Mouse (Mus musculus) embryo, embryonic 10 days (tissue): ENCODE results near the gene Rnase4.

Source experiments
- DNase-seq: peaks from one replicate; pipeline ENCODE4 v3.0.0-alpha.2; 2015; ENCODE audit warnings: low spot score

The Rnase4 gene

DNA sequence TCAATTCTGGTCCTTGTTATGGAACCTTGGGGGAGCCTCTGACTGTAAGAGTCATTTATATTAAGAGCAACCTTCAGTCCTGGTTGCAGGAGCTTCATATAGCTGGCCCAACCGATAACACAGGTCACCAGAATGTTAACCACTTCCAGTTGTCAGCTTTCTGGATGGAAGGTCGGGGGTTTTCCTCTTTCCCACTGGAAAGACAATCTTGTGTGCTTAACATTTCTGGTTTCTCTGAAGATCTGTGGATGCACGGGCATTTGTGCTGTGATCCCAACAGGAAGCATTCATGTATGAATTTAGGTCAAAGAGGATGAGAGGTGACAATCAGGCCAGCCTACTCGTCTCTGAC is 38.7 kb downstream of the Rnase4 start:
- DNase-seq: no peak

DNA sequence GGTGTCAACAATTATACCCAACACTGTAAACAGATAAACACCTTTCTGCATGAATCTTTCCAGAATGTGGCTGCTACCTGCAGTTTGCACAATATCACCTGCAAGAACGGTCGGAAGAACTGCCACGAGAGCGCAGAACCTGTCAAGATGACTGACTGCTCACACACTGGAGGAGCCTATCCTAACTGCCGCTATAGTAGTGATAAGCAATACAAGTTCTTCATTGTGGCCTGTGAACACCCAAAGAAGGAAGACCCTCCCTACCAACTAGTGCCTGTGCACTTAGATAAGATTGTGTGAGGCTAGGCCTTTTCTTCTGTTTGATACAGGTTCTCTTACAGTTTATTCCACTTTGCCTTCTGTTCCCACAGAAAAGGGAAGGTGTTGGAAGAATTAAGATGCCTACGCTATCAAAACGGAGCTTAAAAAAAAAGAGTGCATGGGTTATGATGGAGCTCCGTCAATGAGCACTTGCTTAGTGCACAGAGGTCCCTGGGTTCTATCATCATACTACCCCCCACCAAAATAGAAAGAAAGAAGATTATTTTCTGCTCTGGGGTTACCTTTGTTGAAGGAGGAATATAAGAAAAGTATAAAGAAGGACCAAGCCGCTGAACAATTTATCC is 39.6 kb downstream of the Rnase4 start:
- DNase-seq: no peak

DNA sequence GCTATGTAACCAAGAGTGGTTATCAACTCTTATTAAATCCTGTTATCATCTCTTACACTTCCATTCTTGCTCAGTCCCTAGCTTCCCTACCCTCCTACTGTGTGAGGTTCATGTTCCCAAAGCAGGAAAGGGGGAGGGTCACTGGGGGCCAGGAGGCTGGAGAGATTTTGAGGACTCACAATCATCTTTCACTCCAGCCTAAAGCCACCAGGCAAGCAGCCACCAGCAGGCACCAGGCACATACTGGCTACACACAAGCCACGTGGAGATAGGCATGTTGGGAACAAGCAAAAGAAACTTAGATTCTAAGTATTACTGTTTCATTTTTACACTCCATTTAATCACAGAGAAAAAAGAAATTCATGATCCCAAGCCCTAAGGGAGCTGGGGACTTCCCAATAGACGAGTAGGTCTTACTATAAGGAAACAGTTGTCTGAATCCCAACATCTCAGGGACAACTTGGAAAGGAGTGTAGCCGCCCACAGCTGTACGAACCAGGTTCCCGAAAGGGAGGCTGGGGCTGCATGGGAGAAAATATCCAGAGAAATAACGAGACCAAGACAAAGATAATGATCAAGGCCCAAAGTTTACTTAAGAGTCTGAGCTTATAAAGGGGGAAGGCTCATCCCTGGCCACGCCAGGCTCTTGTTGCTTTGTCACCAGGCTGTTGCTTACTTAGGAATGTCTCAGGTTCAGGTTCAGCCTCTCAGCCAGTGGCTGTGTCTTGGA is 40.4 kb downstream of the Rnase4 start:
- no peak for DNase-seq

- no peak for DNase-seq
Observed at GRCm38 (mm10) chr14:51132372-51132771, 41.5 kb downstream of the Rnase4 start.

DNA sequence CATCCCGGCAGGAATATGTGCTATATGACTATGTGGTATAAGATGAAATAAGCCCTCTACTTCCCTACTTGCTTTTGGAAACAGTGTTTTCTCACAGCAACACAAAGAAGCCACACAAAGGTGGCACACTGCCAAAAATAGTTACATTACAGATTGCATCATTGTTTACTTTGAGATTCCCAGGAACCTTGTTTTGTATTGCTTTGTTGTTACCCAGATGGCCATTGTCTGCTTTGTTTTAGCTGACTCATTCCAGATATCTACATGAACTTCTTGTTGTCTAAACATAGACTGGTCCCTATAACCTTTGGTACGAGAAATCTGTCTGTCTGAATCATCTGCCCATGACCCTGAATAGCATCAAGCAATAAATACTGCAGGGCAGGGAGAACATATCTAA is 49.5 kb downstream of the Rnase4 start:
- no peak for DNase-seq

- DNase-seq: no peak
Observed at GRCm38 (mm10) chr14:51142119-51142518, 51.2 kb downstream of the Rnase4 start.

DNA sequence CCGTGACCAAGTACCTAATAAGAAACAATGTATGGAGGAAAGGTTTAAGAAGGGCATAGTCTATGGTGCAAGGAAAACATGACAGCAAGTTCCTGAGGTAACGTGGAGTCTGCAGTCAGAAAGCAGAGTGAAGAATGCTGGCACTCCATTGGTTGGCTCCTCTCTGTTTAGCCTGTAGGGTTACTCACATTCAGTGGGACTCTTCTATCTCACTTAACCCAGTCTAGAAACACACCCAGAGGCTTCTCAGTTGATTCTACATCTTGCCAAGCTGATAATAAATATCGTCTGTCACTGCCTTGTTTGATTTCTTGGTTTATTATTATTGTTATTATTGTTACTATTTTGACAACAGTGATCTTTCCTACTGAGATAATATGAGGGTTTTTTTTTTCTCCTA is 51.7 kb downstream of the Rnase4 start:
- no peak for DNase-seq

GRCm38 (mm10) chr14:51143287-51143686 is 52.4 kb downstream of the Rnase4 start:
- no peak for DNase-seq

- no peak for DNase-seq
Observed at GRCm38 (mm10) chr14:51143937-51144336, 53.1 kb downstream of the Rnase4 start.

DNA sequence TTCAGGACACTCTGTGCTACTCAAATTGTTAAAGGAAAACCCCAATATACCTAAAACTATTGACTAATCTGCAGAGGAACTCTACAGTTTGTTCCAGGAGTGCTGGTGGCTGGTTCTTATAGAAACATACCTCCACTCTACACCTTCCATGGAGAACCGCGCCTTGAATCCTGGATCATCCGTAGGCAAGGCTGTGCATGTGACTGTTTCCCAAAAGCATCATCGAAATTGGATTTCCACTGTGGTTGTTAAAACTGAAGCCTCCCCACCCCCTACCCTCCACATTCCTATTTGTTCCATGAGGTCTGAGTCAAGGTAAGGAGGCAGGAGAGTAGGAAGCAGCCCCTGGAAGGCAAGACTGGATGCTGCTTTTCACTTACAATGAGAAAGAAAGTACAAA is 53.6 kb downstream of the Rnase4 start:
- DNase-seq: no peak

- no peak for DNase-seq
Observed at GRCm38 (mm10) chr14:51145521-51145920, 54.6 kb downstream of the Rnase4 start.

GRCm38 (mm10) chr14:51146685-51147084 is 55.8 kb downstream of the Rnase4 start, which contains the start of gene Rnase1:
Gene Rnase1 (minus strand): TSS chr14:51146785.
- DNase-seq: no peak

DNA sequence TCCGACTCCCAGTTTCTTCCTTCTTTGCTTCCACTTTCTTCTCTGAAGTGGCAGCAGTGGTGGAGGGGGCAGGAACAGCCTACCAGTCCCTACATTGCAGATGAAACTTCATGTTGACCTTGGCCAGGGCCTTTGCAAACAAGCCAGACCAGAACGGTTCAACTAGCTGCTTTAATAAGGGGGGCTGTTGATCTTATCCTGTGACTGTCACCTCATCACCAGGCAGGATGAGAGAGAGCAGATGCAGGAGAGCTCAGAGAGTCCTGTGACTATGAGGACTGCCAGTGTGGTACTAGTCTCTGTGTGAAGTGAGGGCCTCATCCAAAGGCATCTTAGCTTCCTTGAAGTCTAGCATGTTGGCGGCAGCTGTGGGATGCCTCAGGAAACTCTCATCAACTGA is 57.1 kb downstream of the Rnase4 start:
- DNase-seq: no peak

DNA sequence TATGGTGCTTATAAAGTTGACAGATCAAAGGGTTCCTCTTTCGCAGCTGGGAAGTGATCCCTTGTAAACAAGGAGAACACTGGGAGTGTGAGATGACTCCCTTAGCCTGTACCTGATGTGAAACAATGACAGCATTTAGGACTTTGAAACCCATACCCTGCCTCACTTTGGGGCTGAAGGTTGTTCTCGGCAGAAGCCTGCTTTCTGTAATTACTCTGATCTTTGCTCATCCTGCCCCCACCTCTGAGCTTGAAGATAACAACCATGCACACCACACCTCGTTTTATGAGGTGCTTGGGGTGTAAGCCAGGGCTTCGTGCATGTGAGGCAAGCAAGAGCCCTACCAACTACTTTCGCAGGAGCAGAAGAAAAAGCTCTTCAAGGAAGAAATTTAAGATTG is 58.3 kb downstream of the Rnase4 start:
- no peak for DNase-seq

DNA sequence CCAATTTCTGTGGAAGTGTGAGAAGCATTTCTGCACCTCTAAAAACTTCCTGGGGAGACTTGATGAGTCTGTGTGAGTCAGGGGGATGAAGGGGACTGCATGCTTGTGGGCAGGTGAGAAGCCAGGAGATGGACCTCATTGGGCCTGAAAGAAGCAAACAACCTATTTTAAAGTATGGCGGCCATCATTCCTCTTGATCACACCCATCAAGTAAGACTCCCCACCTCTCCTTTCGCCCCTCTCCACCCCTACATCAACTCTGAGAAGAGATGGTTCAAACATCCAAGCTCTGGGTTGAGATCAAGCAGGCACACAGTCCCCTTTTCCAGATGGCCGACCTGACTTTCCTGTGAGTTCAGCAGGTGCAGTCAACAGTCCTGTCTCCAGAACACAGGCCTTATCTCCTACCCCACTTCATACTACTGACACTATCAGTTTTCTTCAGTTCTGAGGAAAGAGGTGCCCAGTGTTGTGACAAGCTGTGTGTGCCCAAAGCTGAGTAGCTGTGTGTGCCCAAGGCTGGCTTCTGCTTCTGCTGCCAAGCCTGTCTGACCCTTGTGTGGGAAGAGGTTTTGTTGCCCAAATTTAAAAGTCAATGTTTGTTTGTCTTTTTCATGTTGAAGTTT is 59.4 kb downstream of the Rnase4 start:
- no peak for DNase-seq

GRCm38 (mm10) chr14:51152249-51152870 is 61.5 kb downstream of the Rnase4 start:
- no peak for DNase-seq
